Mouse (Mus musculus) thymus, adult 18-20 months (tissue): ENCODE results near the gene Cog6.

Experiments
- DNase-seq, 2 experiments: peaks; one replicate each; pipeline ENCODE4 v3.0.0; 2022; ENCODE audit warnings: mixed read lengths in 2 of 2

Gene Cog6

GRCm38 (mm10) chr3:53016436-53017340 is at the start of gene Cog6:
Cog6 (minus strand) TSS chr3:53017237.
- peak; percentile 79 to 82 for DNase-seq

GRCm38 (mm10) chr3:53066095-53066372 is 49.0 kb upstream of the Cog6 start:
- no peak for DNase-seq

- DNase-seq, result no peak
Measured at GRCm38 (mm10) chr3:53065267-53066094, 48.4 kb upstream of the Cog6 start.

GRCm38 (mm10) chr3:53063423-53064147 is 46.5 kb upstream of the Cog6 start:
- no peak for DNase-seq

GRCm38 (mm10) chr3:53059959-53060358 is 42.9 kb upstream of the Cog6 start:
- no peak for DNase-seq

GRCm38 (mm10) chr3:53056430-53056829 is 39.4 kb upstream of the Cog6 start:
- no peak for DNase-seq

- no peak for DNase-seq
Measured at GRCm38 (mm10) chr3:53052385-53052784, 35.3 kb upstream of the Cog6 start.

- DNase-seq, result no peak
Measured at GRCm38 (mm10) chr3:53046371-53046770, 29.3 kb upstream of the Cog6 start.

- DNase-seq, result no peak
Measured at GRCm38 (mm10) chr3:53045697-53046096, 28.7 kb upstream of the Cog6 start.

GRCm38 (mm10) chr3:53044682-53045299 is 27.8 kb upstream of the Cog6 start:
- DNase-seq, result no peak

- no peak for DNase-seq
Measured at GRCm38 (mm10) chr3:53044238-53044637, 27.2 kb upstream of the Cog6 start.

- no peak for DNase-seq
Measured at GRCm38 (mm10) chr3:53043206-53043780, 26.3 kb upstream of the Cog6 start.

- no peak for DNase-seq
Measured at GRCm38 (mm10) chr3:53042240-53042567, 25.2 kb upstream of the Cog6 start.

- DNase-seq, result peak in 1 of 2 experiments; percentile 7
Measured at GRCm38 (mm10) chr3:53041411-53042239, 24.6 kb upstream of the Cog6 start, which contains the start of gene Lhfp. Lhfp (plus strand) TSS chr3:53041528.

GRCm38 (mm10) chr3:53040593-53041410 is 23.8 kb upstream of the Cog6 start:
- DNase-seq, result no peak

- no peak for DNase-seq
Measured at GRCm38 (mm10) chr3:53039746-53040145, 22.7 kb upstream of the Cog6 start.

- DNase-seq, result no peak
Measured at GRCm38 (mm10) chr3:53038913-53039312, 21.9 kb upstream of the Cog6 start.

- no peak for DNase-seq
Measured at GRCm38 (mm10) chr3:53036941-53037340, 19.9 kb upstream of the Cog6 start.

GRCm38 (mm10) chr3:53036076-53036475 is 19.0 kb upstream of the Cog6 start:
- no peak for DNase-seq

- no peak for DNase-seq
Measured at GRCm38 (mm10) chr3:53033448-53033847, 16.4 kb upstream of the Cog6 start.

GRCm38 (mm10) chr3:53032432-53032831 is 15.4 kb upstream of the Cog6 start:
- peak in 1 of 2 experiments; percentile 45 for DNase-seq
